Mouse (Mus musculus) regulatory T cell (primary cell): ENCODE data around the gene Osbpl9.

ENCODE experiments used
- in situ Hi-C: fragments of 300-600 bp; cut with MboI, MseI; formaldehyde crosslinking; loops from one replicate; pipeline ENCODE4 v1.15.1; 2025; ENCODE audit warnings: high pct_unique_total_duplicates

Osbpl9 gene

DNA sequence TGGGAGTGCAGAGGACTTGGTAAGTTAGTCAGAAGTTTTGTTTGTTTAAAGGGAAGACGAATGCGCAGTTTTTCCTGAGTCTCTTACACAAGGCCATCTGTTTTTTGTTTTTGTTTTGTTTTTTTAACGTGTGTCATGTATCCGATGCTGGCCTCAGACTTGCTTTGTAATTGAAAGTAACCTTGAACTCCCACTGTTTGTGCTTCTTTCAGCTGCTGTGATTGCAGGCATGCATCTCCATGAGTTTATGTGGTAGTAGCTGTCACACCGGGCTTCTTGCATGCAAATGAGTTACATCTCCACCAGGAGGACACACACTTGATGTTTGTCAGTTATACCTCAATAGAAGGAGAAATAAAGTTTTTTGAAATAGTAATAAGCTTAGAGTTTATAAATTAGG is 158.3 kb downstream of the Osbpl9 start:
- in situ Hi-C loops, result no loop called here

DNA sequence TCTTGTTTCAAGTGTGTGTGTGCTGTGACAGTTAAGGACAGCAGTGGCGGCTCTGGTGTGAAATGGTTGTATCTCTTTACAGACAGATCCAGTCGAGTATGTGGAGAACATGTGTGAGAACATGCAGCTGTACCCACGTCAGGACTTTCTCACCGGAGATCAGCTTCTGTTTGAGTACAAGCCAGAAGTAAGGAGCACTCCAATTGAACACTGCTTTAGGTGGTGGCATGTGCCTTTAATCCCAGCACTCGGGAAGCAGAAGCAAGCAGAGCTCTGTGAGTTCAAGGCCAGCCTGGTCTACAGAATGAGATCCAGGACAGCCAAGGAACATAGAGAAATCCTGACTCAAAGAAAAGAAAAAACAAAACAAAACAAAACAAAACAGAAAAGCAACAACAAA is 158.8 kb downstream of the Osbpl9 start:
- in situ Hi-C loops, result no loop called here

DNA sequence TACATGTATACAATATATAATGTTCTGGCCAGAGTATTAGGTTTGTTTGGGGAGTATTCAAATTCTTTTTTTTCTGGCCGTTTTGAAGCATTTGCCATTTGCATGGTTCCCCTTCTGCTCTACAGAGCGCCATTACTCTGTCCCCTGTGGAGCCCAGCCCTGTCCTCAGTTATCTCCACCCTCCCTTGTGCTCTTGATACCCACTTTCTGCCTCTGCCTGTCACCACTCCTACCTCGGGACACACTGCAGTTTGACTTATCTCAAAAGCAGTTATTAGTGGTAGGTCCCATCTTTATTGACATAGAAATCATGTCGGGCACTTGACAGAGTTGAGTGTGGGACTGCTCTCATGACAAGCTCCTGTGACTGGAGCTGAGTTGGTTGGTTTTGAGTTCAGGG is 159.3 kb downstream of the Osbpl9 start:
- in situ Hi-C loops, result no loop called here

DNA sequence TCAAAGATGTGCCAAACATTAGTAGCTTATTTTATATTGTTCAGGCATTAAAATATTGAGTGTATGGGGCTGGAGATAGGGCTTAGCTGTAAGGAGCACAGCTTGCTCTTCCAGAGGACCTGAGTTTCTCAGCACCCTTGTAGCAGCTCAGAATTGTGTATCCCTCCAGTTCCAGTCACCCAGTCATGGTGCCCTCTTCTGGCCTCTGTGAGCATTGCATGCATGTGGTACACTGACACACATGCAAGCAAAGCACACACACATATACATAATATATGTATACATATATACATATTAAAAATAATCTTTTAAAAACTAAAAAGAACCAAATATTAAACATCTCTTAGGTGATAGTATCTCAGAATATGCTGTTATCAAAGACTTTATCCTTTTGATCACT is 165.7 kb downstream of the Osbpl9 start:
- in situ Hi-C loops, result no loop called here

DNA sequence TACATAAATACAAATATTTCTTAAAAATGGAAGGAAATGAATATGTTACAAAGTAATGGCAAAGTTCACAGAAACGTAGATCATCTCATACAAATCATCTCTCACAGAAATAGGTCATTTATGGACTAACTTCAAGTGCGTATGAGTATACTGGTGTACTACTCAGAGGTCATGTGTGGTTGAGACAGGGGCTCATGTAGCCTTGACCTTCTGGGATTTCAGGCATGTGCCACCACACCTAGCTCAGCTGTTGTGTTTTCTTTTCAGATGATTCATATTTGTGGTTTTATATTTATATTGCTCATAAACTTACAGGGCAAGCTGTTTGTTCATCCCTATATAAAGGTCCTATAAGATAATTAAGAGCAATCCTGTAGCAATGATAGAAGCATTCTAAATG is 171.8 kb downstream of the Osbpl9 start:
- in situ Hi-C loops, result no loop called here

DNA sequence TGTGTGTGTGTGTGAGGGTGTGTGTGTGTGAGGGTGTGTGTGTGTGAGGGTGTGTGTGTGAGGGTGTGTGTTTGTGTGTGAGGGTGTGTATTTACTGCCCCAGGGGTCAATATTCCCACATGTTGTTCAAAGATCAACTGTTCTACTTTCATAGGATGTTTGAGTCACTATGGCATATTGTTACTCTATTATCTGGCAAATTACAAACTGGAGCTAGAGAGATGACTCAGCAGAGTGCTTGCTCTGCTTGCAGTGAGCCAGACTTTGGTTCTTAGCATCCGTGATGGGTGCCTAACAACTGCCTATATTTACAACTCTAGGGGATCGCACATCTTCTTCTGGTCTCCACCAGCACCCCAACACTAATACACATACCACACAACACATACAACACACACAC is 172.2 kb downstream of the Osbpl9 start:
- in situ Hi-C loops, result no loop called here

DNA sequence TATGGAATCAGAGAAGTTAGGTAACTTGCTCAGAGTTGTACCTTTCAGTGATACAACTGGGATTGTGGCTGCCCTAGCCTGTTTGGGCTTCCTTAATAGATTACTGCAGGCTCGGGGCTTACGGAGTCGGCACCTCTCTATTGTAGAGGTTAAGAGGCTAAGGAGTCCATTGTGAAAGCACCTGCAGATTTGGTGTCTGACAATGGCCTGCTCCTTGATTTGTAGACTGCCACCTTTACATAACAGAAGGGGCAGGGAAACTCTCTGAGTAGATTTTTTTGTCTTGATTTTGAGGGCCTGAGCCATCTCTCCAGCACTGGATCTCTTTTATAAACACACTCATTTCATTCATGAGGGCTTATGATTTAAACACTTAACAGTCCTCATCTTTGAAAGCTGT is 175.5 kb downstream of the Osbpl9 start:
- in situ Hi-C loops, result no loop called here

DNA sequence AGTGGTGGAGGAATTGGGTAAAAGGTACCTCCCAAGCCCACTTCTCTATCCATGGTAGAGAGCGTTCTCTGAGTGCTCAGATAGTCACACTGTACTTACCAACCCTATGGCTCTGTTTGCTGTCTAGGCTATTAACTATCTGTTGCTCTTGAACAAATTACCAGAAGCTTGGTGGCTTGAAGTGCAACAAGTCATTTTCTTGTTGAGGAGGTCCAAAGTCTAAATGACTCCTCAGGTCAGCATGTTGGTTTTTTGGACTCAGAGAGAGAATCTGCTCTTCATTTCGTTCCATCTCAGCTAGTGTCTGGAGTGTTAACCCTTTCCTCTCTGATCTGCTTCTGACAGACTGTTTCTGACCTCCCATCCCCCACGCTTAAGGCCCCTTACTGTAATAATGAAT is 177.0 kb downstream of the Osbpl9 start:
- in situ Hi-C loops, result no loop called here

DNA sequence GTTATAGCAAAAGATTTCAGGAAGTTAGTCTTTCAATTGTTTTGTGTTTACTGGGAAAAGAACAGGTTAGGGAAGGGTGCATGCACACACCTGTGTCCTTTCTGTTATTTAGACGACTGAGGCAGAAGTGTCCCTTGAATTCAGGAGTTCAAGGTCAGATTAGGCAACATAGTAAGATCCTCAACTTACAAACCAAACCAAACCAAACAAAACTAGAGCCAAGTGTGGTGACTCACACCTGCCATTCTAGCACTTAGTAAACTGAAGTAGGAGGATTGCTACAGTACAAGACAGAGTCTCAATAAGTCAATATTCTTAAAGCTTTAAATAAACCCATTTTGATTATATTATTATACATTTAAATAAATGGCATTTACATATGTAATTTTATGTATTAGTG is 180.1 kb downstream of the Osbpl9 start:
- in situ Hi-C loops, result no loop called here

DNA sequence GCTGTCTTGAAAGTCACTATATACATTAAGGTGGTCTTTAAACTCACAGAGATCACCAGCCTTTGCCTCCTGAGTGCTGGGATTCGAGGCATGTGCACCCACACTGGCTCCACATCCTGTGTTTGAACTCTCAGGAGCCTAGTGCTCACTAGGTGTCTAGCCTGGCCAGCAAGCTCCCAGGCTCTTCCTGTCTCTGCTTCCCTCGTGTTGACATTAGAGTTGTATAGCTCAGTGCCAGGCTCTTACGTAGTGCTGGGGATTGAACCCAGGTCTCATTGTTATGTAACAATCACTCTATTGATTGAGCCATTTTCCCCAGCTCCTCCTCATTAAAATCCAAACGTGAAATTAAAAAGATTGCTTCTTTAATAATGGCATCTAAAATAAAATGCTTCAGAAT is 182.8 kb downstream of the Osbpl9 start:
- in situ Hi-C loops, result no loop called here

DNA sequence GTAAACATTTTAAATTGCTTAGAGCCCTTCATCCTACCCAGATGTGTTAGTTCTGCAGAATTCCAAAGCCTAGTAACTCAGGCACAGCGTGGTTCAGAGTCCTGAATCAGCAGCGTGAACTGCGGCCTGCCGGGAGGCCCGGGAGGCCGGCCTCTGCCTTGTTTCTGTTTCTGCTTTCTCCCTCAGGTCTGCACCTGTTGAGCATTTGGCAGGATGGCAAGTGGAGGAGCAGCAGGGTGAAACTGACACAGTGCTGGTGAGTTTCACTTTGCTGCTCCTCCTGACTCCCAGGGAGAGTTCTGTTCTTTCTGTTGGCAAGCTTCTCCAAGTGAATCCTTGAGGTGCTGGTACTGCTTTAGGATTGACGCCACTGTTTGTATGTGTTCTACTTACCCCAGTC is 184.6 kb downstream of the Osbpl9 start:
- in situ Hi-C loops, result no loop called here

DNA sequence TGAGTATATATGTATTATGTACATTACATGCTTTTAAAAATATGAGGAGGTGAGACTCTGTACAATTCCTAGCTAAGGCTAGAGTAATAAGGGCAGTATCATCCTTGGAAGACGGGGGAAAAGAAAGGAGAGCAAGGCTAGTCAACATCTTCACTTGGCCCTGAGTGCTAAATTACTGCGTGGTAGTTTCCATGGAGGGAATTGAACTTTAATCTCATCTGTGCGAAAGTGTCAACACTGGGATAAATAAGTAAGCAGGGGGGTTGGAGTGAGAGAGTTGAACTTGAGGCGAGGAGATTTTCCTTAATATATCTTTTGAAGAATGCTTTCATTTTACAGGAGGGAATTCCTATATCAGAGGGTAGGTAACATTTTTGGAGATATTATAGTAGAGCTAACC is 188.0 kb downstream of the Osbpl9 start:
- in situ Hi-C loops, result no loop called here
